Mouse (Mus musculus): ENCODE data around the gene Diaph3.
A peak's percentile ranks its signal among the peaks of the same experiment; 100 is the strongest.

Diaph3 gene

DNA sequence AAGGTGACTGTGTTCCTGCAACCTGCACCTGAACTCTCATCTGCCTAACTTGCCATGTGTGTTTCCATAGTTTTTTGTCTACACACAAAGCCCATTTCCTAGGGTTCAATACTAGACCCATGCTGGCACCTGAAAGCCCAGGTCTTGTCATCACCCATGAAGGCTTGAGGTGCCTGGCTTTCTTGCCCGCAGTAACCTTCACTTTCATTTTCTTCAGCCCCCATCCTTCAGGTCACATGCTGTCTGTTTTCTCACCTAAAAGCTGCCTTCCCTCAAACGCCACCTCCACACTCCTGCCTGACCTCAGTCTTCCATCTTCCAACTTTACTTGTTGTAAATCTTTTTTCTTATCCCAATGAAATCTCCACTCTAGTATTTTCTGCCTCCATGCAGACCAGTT lies 61.3 kb downstream of the Diaph3 start:
- no peak for DNase-seq

DNA sequence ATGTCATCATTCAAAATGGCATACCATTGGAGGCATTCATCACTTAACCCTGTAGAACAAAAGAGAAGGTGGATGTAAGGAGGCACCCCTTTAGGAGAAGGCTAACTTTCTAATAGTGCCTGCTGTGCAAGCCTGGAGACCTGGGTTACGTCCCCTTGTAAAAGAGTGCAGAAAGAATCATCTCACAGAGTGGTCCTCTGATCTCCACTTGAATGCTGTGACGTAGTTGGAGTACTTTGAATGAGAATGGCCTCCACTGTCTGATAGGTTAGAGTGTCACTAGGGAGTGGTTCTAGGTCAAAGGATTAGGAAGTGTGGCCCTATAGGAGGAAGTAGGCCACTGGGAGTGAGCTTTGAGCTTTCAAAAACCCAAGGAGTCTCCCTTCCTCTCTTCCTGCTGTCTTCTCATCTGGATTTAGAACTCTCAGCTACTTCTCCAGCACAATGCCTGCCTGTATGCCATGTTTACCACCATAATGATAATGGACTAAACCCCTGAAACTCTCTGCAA lies 66.0 kb downstream of the Diaph3 start:
- DNase-seq: no peak

DNA sequence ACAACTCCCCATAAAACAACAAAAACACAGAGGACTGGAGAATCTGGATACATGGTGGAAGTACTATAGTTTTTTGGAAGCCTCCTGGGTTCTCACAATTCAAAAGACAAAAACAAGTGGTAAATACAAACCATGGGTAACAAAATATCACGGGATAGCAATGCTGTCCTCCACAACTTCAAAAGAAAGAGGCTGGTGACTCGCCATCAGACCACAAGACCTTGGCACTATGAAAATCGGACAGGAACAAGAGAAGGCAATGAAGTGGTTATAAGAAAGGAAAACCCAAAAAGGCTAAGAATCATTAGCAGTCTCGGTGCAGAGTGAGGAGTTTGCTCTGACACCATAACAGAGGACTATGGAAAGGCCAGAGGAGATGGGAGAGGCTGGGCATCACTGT lies 76.8 kb downstream of the Diaph3 start:
- DNase-seq: no peak

DNA sequence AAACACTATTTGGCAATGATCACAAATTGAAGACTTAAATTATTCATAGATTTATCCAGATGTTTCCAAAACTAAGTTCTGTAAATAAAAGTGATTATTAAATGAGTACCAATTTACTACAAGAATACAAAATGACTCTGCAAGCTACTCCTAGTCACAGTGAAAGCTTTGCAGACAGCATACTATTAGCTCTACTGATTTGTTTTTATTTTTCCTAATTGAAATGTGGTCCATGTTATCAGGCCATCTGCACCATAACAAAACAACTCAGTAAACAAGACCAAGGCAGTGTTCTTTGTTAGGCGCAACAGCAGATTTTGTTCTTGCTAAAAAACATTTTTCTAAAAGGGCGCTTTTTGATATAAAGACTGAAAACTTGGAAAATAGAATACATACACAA lies 84.9 kb downstream of the Diaph3 start:
- DNase-seq: no peak

DNA sequence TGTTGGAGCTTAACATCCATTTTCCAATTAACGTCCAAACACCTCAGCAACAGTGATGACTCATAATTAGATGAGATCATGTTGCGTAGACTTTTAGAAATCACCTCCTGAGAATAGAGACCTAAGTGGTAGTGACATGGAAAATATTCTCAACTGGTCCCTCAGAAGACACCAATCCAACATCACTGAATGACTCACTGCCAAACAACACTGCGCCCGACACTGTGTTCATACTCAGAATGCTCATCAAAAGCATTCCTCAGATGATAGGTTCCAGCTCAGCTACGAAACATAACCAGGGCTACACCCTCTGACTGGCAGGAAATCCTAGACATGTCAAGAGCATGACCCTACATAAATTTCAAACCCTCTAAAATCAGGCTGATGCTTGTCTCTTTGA lies 89.8 kb downstream of the Diaph3 start:
- no peak for DNase-seq

DNA sequence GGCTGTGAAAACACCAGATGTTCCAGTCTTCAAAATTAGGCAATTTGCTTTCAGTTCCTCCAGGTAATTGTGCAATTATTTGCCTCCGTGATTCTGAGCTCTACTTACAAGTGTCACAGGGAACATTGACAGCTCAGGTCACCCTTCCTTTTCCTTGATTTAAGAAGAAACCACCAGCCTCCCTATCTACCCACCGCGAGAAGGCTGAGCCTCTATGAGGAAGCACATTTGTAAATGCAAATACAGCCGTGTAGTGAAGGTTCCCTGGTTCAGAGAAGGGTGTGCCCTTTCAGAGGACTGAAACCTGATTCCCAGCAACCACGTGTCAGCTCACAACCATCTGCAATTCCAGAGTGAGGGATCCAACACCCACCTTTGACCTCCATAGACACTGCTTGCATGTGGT lies 96.6 kb downstream of the Diaph3 start:
- no peak for DNase-seq

DNA sequence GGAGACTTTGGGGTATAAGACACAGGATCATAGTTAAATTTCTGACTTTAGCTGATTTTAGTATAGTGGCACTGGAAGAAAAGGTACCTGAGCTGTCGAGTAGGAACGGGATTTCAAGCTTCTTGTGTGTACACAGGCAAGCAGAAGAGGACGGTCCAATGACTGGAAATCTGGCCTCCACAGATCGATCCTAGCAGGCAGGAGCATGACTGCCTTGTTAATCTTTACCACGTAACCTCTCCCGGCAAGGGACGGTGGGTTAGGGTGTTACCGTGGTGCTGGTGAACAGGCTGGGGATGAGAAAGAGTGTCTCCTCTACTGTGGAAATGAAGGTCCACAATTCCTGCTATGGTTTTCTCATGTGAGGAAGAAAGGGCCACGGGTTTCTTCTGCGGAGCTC lies 120.8 kb downstream of the Diaph3 start:
- no peak for DNase-seq

DNA sequence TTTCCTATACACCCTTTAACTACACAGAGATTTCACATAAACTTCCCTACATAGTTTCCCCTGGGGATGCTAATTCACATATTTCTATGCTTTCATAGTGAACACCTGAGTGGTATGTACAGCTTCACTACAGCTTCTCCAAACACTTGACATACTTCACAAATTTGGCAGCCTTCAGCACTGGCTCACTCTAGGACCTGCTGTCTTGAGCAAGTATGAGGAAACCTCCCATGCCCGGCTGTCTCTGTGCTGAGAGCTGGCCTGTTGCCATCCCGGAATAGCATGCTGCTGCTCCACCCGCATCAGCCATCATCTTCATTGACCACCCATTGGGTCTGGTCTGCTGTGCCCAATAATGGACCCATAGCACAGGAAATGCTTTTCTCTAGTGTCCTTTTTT lies 121.3 kb downstream of the Diaph3 start:
- no peak for DNase-seq

DNA sequence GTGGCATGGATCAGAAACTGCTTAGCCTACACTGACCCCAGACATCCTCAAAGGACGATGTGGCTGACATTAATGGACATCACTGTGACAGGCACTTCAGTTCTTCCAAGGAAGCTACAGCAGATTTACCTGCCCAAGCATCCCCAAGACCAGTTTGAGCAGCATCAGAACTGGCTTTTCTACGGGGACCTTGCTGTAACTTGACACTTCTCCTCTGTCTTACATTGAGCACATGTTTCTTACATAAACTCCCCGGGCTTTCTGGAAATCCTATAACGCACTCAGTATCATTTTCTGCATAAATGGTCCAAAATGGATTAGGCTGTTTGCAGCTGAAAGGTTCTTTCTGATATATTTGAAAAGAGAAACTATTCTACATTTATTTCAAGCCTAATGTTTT lies 143.7 kb downstream of the Diaph3 start:
- DNase-seq: no peak

DNA sequence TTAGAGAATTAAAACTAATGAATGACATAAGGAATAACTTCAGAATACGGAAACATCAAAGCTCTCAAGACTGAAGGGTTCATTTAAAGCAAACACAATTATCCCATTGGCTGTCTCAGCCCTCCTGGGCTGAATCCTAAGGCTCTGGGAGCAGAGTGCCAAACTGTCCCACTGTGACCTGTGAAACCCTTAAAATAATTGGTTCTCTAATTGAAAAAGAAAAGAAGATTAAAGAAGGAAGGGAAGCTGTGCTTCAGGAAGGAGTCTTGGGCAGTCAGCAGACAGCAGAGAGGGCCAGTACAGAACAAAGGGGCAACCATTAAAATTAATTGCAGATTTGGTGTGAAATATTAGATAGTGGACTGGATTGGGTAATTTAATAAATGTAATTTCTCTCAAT lies 189.9 kb downstream of the Diaph3 start:
- DNase-seq: no peak

DNA sequence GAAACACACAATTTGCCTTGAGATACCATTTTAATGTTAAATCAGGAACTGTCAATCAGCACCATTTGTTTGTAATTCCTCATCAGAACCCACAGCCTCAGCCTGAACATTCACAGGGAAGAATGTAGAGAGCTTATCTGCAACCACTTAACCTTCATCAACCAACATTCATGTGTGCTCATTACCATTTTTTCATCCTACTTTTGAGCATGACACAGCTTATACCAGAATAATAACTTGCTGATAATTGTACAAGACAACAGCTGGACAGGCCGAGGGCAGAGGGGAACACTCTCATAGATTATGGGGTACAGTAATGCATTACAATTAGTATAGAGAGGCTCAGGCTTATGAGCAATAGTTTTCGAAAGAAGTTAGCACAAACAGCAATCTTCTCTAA lies 203.1 kb downstream of the Diaph3 start:
- DNase-seq: no peak

DNA sequence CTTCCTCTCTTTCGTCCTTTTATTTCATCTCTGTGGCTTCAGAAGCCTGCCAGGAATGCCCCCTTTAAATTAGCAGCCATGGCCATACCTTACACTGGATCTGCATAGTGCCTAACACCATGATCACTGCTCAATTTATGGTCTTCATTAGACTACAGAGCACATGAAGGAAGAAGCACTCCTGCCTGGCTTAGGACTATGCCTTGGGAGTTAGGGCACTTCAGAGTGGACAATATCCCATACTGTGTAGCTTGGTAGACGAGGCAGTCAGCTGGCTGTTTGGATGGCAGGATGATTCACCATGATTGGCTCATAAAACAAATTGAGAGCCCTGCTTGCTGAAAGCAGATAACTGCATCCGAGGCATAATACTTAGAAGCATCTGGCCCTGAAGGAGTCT lies 204.6 kb downstream of the Diaph3 start:
- DNase-seq: no peak

DNA sequence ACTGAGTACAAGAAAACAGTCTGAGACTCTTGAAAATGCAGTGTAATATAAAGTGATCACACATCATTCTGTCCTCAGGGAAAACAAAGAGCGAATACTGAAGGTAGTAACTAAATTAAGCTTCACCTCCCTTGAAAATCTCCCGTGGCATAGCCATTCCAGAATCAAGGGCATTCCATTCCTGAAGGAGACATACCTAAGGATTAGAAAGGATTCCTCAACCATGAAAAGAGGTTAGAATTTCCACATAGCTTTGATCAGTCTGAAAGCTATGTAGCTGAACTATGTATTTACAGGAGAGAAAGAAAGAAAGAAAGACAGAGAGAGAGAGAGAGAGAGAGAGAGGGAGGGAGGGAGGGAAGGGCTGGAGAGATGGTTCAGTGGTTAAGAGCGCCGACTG lies 210.3 kb downstream of the Diaph3 start:
- no peak for DNase-seq

DNA sequence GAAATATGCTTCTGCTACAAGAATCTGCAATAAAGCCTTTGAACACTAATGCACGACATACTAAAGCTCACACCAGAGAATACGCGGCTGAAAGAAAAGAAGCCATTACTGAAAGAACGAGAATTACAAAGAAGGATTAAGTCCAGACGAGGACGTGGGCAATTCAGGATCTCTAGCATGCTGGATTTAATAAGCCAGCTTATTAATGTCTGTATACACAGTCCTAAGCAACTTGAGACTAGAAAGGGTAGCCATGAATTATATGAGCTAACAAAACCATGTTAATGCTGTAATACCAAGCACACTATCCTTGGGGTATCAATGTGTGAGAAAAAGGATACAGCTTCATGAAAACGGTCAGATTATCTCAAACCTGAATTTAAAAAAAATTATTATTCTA lies 214.2 kb downstream of the Diaph3 start:
- no peak for DNase-seq

DNA sequence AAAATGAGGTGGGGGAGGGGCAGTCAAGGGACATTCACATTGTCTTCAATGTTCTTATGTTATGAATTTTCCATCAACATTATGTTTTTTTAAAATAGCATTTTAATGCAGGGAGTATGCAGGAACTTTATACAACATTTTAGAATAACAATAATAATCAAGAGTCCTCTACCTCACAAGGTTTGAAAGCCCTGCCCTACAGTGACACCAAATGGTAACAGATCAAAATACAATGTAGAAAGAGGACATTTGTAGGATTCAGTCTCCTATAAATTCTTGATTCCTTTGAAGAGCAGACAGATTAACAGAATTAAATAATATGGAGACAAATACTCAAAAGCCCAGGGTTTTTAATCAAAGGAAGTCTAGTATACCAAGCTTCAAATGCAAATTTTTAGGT lies 242.1 kb downstream of the Diaph3 start:
- DNase-seq: peak; percentile 10

DNA sequence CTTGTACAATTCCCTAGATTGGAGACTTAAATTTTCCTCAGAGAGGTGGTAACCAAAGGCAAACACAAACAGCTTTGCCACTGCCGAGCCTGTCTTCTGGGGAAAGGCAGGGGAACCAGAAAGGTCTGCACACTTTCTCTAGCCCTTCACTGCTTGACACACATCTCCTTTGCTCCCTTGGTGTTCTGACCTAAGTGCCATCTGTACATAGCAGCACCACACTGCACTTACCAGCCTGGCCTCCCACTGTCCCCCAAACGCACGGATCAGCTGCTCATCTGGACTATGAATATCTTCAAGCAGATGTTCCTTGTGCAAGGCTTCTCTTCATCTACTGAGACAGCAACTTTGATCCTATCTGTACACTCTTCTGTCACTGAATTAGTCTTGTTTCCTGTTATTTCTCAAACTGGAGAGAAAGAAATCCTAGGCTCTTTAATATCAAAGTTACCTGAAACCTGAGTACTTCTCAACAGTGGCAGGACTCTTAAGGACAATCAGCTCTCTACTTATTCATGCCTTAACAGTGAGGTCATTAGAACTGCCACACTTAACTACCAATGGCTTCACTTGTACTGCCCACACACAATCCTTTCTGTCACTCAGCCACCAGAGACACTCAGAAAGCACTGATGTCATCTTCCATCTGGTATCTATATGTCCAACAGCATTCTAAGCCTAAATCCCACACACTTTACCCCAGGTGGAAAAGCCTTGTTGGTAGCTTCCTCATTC lies 251.8 kb downstream of the Diaph3 start:
- DNase-seq: no peak

DNA sequence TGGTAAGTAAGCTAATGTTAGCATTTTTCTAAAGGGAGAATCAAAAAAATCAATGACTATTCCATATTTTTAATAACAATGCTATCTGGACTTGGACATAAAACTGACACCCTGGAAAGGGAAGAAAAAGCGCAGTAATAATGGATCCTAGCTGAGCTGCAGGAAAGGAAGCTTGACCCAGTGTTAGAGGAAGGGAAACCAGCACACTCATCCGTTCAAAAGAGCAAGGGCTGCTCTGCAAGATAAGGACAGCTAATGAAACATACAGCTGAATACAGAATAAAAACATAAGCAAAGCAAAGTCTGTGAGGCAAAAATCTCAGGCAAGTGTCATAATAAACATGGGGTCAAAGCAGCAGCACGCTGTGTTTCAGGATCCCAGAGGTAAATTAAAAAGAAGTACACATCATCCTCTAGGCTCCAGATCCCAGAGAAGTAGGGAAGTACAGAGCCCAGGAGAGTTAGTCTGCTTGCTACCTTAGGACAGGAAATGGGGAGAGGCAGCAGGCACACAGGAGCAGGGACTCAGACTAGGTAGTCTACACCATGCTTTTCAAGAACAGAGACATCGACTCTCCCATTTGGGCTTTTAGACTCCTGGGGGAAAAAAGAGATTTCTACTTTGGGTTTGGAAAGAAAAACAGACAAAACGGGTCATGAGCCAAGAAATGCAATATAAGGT lies 255.5 kb downstream of the Diaph3 start:
- no peak for DNase-seq

DNA sequence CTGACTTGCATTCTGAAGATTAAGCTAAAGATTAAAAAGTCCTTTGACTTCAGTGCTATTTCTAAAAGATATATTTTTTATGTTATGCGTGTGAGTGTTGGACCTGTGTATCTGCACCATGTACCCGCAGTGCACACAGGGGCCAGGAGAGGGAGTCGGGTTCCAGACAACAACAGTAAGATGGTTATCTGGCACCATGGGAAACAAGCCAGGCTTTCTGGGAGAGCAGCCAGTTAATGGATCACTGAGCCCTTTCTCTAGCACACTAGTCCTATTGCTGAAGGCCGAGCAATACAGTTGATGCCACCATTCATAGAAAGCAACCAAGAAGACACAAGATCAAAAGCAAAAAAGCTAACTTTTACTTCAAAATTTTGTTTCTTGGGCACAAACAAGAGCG lies 271.5 kb downstream of the Diaph3 start:
- DNase-seq: peak; percentile 28

DNA sequence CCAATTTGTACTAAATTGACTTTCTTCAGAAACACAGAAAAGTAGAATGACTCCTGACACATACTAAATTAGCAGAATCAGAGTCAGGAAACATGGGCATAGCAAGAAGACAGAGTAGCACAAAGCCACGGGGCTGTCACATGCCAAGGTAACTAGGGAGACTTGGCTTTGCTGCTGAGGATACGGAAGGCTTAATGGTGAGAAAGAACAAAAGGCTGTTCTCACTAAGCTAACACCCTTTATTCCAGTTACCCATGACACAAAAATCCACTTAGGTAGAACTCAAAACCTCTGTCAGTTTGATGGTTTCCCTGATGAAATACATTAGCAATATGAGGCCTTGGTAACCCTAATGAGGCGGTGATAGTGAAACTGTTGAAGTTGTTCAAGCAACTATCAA lies 273.9 kb downstream of the Diaph3 start:
- no peak for DNase-seq

DNA sequence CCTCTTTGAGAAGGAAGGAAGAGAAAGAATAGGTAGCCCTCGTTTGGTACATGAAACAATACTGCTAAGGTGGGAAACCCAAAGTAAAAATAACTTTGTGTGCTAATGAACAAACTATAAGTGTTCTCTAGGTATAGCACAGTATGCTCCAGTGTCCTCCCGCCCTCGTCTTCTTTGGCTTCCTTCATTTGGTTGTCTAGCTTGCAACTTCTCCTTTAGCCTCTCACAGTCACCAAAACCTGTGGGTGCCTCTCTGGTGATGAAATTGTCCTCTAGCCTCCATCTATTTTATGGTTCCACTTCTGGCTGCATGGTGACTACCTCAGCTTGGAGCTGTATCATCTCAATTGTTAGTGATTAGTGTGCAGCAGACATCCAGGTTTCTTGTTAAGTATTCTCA lies 277.0 kb downstream of the Diaph3 start:
- DNase-seq: no peak

DNA sequence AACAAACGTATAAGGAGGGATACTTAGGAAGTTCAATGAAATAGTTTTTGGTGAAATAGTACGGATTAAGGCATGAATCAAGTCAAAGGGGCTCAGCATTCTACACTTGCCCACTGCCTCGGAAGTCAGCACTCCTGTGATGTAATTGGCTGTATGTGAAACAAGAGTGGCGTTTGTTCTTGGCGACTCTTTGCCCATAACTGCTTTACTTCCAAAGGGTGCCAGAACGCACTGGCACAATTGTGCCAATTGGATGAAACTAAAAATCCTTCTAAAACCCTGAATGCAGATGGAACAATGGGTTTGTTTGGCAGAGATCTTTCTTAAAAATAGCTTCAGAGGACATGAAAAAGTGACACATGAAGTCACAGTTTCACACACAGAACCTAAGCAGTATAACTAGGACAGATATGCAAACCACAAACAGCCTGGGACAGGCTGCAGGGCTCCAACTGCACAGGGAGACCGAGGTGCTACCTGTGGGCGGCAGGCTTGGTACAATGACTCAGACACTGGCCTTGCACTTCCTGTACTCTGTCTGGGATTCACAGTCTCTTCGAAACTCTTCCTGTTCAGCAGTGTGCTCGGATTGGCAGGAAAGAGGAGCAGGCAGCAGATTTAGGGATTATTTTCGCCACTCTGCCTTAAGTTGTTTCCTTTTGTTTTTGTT lies 279.6 kb downstream of the Diaph3 start:
- no peak for DNase-seq

DNA sequence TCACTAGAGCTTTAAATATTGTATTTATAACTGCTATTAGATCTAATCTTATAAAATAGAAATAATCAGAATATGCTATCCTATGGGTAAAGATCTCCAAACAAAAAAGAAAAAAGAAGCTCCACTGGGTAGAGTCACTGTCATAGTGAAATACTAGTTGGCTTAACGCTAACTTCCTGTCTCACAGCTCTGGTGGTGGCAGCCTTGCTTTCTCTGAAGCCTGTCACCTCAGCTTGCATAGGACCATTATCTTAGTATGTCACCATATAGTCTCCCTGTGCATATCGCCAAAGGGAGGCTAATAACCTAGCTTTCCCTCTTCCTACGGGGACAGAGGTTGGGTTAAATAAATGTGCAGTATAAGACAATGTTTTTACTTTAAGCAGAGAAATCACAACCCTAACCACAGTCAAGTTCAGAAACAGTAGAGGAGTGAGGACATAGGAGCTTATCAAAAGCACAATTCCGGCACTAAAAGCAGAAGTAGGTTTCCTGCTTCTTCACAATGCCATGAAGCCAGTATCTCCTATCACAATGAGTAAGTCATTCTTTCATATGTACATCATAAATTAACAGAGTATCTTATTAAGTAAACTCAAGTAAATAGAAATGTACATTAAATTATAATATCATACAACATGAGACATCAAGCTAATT lies 293.8 kb downstream of the Diaph3 start:
- no peak for DNase-seq

DNA sequence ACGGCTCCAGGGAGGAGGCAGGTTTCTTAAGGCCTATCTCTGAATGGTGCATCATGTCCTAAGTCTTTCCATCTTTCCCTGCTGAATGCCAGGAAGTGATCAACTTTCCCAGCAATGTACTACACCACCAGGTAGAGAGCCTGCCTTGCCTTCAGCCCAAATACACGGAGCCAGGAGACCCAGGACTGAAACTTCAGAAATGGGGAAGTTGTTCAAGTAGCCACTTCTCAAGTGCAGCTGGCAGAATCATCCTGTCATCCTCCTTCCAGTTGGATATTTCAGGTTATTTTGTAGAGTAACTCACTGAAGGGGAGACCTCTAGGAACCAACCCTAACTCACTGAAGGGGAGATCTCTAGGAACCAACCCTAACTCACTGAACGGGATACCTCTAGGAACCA lies 297.0 kb downstream of the Diaph3 start:
- DNase-seq: no peak

DNA sequence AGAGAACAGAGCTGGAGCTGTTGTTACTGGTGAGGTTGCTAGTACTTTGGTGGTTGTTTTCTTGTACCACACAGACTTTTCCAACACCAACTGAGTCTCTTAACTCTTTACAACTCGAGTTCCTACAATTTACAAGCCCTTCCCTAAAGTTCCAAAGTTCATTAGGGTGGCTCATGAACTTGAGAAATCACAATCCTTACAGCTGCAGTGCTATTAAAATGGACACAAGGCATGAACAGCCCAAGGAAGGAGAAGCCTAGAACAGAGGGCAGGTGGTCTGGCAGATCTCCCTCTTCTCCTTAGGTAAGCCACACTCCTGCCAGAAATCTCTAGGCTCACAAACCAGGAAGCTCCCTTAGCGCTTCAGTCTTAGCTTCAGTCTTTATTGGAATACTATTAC lies 303.4 kb downstream of the Diaph3 start:
- no peak for DNase-seq
